Mouse (Mus musculus) bone marrow, adult 2 months (tissue): ENCODE data around the gene Sox4.

Experiments used
- CTCF ChIP-seq: fragments of 200-500 bp; IDR thresholded peaks from 2 replicates; pipeline ENCODE4 v1.5.1; 2011; ENCODE audit warnings: low read length, control low read depth; ENCODE audit not compliant: control insufficient read depth, insufficient read depth
- POLR2A ChIP-seq: fragments of 200-500 bp; IDR thresholded peaks from 2 replicates; pipeline ENCODE4 v1.6.1; 2011; ENCODE audit warnings: low read depth, mild to moderate bottlenecking, control low read depth, low read length, borderline replicate concordance; ENCODE audit not compliant: control insufficient read depth

DNA sequence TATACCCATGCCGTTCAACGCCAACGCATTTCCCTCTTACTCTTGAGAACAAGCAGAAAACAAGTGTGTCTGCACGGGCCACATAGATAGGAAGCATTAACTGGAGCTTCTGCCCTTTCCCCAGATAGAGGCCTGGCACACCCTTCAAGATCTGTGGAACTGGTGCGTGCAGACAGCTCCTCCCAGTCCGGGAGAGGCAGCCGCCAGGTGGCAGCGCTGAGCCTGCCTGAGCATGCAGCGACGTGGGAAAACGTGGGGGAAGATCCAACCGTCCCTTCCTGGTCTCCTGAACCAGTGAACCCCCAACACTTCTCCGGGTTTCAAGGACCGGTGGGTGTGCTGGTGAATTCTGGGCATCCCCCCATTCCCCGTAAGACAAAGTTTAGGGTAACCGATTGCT lies 4.3 kb upstream of the Sox4 start:
- TF ChIP-seq POLR2A (no peak), CTCF (peak; percentile 94)
